Mouse (Mus musculus): ENCODE measurements around the gene Slc41a2. TPM values are rescaled to one million over a fixed set of nuclear protein-coding genes. Genes with fewer than 3 reads are reported as not detected.

The Slc41a2 gene
- polyA plus RNA-seq, 1 experiment from 2014 or later: 4.8 TPM

DNA sequence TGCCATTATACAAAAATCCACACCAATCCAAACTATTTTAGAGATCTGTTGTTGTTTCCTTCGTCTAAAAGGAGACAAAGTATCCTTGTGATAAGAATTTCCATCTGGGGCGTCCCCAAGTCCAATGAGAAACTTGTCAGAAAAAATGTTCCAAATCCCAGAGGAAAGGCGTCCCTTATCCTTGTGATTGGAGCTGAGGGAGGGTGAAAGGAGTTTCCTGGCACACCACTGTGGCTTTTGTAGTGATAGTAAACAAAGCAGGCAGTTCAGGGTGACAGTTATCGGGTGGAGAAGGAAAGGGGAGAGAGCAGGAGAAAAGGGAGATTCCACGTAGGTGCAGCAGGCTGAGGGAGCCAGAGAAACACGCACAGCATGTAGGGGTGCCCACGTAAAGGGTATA lies 9.8 kb upstream of the Slc41a2 start:
- H3K36me3 ChIP-seq: no peaks in the 10 kb centered on the region
- H3K9ac ChIP-seq: no peak overlapping the region
- no peak overlapping the region for H3K4me2 ChIP-seq
- no peaks in the 10 kb centered on the region for H3K4me1 ChIP-seq (replicated peaks)
- H3K27ac ChIP-seq (replicated peaks): no peak overlapping the region
- H3K4me3 ChIP-seq: no peak overlapping the region
- ATAC-seq (ENCODE audit: low read depth): no peak
- 35% methylated on average over 7 of the region's 7 CpGs for WGBS
- H3K27me3 ChIP-seq: no peaks in the 10 kb centered on the region
- H3K9me3 ChIP-seq: no peaks in the 10 kb centered on the region

DNA sequence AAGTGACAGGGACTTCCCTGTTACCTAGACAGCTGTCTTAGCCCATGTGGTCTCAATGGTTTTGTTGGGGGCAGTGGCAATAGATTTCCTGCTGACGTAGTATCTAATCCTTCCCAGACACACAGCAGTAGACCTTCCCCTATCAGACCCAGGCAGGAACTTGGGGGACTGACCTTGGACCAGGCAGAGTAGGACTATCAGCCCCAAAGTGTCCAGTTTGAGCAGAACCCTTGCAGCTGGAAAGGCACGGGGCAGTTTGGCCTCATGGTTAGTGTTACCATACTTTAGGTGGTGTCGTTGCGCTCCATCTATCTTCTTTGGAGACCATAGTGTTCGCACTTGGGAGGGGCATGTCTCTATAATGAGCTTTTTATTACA lies 8.7 kb upstream of the Slc41a2 start:
- 78% methylated on average over 5 of the region's 5 CpGs for WGBS
- H3K36me3 ChIP-seq: no peaks in the 10 kb centered on the region
- H3K9me3 ChIP-seq: no peaks in the 10 kb centered on the region
- H3K27me3 ChIP-seq: no peaks in the 10 kb centered on the region
- no peak overlapping the region for H3K4me2 ChIP-seq
- no peak for ATAC-seq (ENCODE audit: low read depth)
- H3K27ac ChIP-seq (replicated peaks): no peak overlapping the region
- no peaks in the 10 kb centered on the region for H3K4me1 ChIP-seq (replicated peaks)
- no peak overlapping the region for H3K9ac ChIP-seq
- no peak overlapping the region for H3K4me3 ChIP-seq

DNA sequence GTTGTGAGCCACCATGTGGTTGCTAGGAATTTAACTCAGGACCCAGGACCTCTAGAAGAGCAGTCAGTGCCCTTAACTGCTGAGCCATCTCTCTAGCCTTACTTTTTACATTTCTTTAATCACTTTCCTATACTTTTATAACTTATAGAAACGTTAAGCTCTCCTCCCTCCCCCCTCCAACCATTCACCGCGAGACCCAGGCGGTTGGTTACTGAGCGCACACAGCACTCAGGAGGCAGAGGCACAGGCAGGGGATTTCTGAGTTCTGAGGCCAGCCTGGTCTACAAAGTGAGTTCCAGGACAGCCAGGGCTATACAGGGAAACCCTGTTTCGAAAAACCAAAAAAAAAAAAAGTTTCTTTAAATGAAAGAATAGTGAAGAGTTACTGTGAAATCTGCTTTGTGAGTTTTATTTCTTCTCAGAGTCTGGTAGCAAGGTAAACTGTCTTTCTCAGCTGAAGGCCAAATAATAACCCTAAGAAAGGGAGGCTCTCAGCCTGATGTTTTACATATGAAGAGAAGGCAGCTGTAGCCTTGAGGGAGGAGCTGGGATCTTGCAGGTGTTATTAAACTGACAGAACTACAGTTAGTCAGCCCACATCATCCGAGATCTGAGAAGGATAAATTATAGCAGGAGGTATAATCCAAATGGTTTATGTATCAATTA lies 8.1 kb upstream of the Slc41a2 start:
- WGBS: 31% methylated on average over 7 of the region's 7 CpGs
- H3K27ac ChIP-seq (replicated peaks): no peak overlapping the region
- no peaks in the 10 kb centered on the region for H3K36me3 ChIP-seq
- no peak overlapping the region for H3K9ac ChIP-seq
- ATAC-seq (ENCODE audit: low read depth): no peak
- no peaks in the 10 kb centered on the region for H3K9me3 ChIP-seq
- H3K4me3 ChIP-seq: no peak overlapping the region
- H3K4me1 ChIP-seq (replicated peaks): no peaks in the 10 kb centered on the region
- H3K27me3 ChIP-seq: no peaks in the 10 kb centered on the region
- no peak overlapping the region for H3K4me2 ChIP-seq

DNA sequence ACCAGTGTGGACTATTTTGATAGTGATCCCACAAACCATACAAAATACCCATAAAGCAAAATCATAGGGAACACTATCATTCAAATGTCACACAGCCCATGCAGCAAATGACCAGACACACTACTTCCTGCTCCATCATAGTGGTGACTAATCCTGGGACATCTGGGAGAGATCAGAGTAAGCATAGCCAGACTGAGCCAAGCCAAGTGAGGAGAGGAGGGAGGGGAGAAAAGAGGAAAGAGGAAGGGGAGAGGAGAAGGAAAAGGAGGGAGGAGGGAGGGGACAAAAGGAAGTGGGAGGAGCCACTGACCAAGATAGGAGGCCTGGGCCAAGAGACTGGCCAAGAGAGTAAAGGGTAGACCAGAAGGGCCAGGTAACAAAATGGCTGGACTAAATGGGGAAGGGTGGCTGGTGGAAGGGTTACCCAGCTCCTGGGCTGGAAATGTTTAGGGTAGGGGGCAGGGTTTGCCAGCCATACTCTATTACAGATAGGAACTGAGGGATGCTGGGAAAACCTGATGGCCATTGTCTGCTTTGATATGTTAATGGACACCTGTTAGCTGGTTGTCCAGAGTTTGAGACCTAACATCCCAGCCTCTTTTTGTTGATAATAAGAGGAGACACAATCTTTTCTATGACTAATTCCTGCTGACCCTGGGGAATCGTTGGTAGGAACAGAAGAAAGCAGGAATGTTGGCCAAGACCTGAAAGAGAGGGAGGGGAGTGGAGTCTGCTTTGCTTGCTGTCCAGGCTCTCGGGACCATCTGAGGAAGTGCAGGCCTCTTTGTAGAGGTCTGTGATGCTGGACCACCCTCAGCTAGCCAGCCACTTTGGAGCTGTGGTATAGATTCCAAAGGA lies 6.4 kb upstream of the Slc41a2 start:
- ATAC-seq (ENCODE audit: low read depth): no peak
- no peak overlapping the region for H3K4me3 ChIP-seq
- H3K4me2 ChIP-seq: no peak overlapping the region
- no peaks in the 10 kb centered on the region for H3K4me1 ChIP-seq (replicated peaks)
- no peak overlapping the region for H3K27ac ChIP-seq (replicated peaks)
- no peaks in the 10 kb centered on the region for H3K36me3 ChIP-seq
- no peaks in the 10 kb centered on the region for H3K9me3 ChIP-seq
- H3K27me3 ChIP-seq: peaks cover 7% of the 10 kb centered on the region; the same call in 1 of the 2 replicates
- WGBS: 58% methylated on average over 2 of the region's 2 CpGs
- no peak overlapping the region for H3K9ac ChIP-seq

DNA sequence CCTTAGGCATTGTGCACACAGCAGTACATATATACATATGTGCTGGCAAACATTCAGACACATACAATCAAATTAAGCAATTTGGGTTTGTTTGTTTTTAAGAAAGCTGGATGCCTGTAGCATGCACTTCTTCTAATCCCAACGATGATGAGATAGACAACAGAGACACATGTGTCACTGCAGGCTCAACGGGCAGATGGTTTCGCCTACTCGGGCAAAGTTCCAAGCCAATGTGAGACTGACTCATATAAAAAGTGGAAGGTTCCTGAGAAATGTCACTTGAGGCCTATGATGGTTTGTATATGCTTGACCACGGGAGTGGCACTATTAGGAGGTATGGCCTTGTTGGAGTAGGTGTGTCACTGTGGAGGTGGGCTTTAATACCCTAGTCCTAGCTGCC lies 5.5 kb upstream of the Slc41a2 start:
- no peak overlapping the region for H3K9ac ChIP-seq
- WGBS: 89% methylated on average over 5 of the region's 5 CpGs
- no peak overlapping the region for H3K4me2 ChIP-seq

DNA sequence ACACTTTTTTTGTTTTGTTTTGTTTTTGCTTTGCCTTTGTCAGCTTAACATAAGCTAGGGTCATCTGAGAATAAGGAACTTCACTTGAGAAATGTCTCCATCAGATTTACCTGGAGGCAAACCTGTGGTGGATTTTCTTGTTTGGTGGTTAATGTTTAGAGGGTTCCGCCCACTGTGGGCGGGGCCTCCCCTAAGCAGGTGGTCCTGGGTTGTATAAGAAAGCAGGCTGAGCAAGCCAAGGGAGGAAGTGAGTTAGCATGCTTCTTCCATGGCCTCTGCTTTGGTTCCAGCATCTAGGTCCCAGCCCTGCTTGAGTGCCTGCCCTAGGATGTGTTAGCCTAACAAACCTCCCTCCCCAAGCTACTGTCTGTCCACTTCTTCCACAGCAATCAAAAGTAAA lies 3.5 kb upstream of the Slc41a2 start:
- Histone ChIP-seq H3K36me3 (no peaks in the 10 kb centered on the region), H3K27ac (replicated peaks) (no peak overlapping the region), H3K4me3 (no peak overlapping the region), H3K4me1 (replicated peaks) (peaks cover 6% of the 10 kb centered on the region; the same call in 1 of the 2 replicates), H3K9me3 (no peaks in the 10 kb centered on the region), H3K9ac (no peak overlapping the region), H3K27me3 (peaks cover 19% of the 10 kb centered on the region), H3K4me2 (no peak overlapping the region)
- 38% methylated on average over 2 of the region's 2 CpGs for WGBS
- ATAC-seq (ENCODE audit: low read depth): no peak

More for the DNA sequence above, 5.5 kb upstream of the Slc41a2 start:
- no peaks in the 10 kb centered on the region for H3K36me3 ChIP-seq
- H3K27me3 ChIP-seq: peaks cover 12% of the 10 kb centered on the region
- no peak overlapping the region for H3K27ac ChIP-seq (replicated peaks)
- no peak overlapping the region for H3K4me3 ChIP-seq
- no peaks in the 10 kb centered on the region for H3K9me3 ChIP-seq
- ATAC-seq (ENCODE audit: low read depth): no peak
- no peaks in the 10 kb centered on the region for H3K4me1 ChIP-seq (replicated peaks)

DNA sequence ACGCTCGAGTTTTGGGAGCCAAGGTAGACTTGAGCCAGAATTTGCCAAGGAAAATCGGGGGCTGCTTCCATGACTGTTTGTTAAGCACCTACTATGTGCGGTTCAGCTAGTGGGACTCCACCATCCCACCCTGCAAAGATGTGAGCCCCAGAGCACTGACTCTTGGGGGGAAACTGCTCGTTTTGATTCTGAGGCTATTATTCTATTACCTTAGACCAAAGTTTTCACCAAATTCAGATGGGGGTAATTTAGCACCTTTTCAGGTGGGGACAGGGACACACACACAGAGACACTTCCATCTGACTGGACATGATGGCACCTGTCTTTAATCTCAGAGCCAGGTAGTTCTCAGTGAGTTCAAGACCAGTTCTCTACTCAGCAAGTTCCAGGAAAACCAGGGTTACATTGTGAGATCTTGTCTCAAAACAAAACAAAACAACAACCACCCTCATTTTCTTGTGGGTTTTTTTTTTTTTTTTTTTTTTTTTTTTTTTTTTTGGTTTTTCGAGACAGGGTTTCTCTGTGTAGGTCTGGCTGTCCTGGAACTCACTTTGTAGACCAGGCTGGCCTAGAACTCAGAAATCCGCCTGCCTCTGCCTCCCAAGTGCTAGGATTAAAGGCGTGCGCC lies 403 bp upstream of the Slc41a2 start:
- peak overlapping the region; percentile 86 for H3K9ac ChIP-seq
- peak; percentile 20 for ATAC-seq (ENCODE audit: low read depth)
- H3K4me1 ChIP-seq (replicated peaks): peaks cover 8% of the 10 kb centered on the region; the same call in 1 of the 2 replicates
- peak overlapping the region; percentile 81 for H3K27ac ChIP-seq (replicated peaks)
- 47% methylated on average over 8 of the region's 9 CpGs for WGBS
- H3K36me3 ChIP-seq: no peaks in the 10 kb centered on the region
- H3K4me3 ChIP-seq: peak overlapping the region; percentile 73
- no peaks in the 10 kb centered on the region for H3K9me3 ChIP-seq
- H3K4me2 ChIP-seq: peak overlapping the region; percentile 87
- peaks cover 43% of the 10 kb centered on the region for H3K27me3 ChIP-seq

DNA sequence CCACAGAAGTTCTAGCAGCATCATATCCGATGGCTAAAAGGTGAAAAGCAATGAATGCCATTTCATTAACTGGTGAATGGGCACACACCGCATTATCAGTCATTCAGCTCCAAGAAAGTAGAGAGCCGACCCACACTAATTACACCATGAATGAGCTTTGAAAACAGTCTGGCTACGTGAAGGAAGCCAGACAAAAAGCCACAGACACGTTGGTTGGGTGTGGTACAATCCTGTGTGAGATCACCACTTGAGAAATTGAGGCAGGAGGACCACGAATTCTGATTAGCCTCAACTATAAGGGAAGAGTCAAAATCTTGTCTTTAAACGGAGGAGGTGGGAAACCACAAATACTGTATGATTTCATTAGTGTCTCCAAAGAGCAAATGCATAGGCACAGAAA lies 1.3 kb downstream of the Slc41a2 start:
- Histone ChIP-seq H3K36me3 (no peaks in the 10 kb centered on the region), H3K9ac (no peak overlapping the region), H3K4me3 (peak overlapping the region; percentile 73), H3K27ac (replicated peaks) (no peak overlapping the region), H3K27me3 (peaks cover 43% of the 10 kb centered on the region), H3K4me2 (peak overlapping the region; percentile 87), H3K9me3 (no peaks in the 10 kb centered on the region), H3K4me1 (replicated peaks) (peaks cover 8% of the 10 kb centered on the region; the same call in 1 of the 2 replicates)
- 25% methylated on average over 7 of the region's 7 CpGs for WGBS
- ATAC-seq (ENCODE audit: low read depth): no peak

DNA sequence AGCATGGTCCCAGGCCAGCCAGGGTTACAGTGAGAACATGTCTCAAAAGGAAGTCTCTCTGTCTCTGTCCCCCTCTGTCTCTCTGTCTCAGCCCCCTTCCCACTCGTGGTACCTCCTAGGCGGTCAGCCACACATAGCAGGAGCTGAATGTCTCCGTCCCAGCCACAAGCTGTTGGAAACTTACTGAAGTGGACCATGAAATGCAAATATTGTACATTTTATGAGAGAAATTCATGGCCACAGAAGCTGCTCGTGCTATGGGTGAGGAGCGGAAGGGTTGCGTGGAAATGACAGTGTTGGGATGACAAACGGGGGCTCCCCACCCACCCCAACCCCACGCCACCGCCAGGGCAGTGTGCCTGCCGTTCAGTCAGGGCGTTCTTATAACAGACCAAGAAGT lies 5.1 kb downstream of the Slc41a2 start:
- H3K4me1 ChIP-seq (replicated peaks): peaks cover 8% of the 10 kb centered on the region; the same call in 1 of the 2 replicates
- no peak overlapping the region for H3K27ac ChIP-seq (replicated peaks)
- H3K4me2 ChIP-seq: no peak overlapping the region
- H3K9me3 ChIP-seq: no peaks in the 10 kb centered on the region
- WGBS: 87% methylated on average over 11 of the region's 11 CpGs
- peaks cover 27% of the 10 kb centered on the region for H3K27me3 ChIP-seq
- ATAC-seq (ENCODE audit: low read depth): no peak
- H3K36me3 ChIP-seq: no peaks in the 10 kb centered on the region
- H3K4me3 ChIP-seq: no peak overlapping the region
- no peak overlapping the region for H3K9ac ChIP-seq

DNA sequence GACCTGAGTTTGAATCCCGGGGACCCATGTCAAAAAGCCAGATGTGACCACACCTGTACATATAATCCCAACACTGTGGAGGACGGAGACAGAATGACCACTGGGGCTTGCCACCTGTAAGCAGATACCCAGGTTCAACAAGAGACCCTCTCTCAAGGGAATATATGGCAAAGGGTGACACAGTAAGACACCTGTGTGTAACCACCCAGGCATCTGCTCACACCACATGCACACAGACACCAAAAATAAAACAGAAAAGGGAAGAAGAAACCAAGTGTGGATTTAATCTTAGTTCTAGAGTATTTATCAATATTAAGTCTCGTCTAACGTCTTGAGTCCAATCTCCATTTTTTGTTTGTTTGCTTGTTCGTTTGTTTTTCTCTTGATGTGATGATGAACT lies 5.9 kb downstream of the Slc41a2 start:
- ATAC-seq (ENCODE audit: low read depth): no peak
- no peak overlapping the region for H3K4me2 ChIP-seq
- 93% methylated on average over 5 of the region's 5 CpGs for WGBS

DNA sequence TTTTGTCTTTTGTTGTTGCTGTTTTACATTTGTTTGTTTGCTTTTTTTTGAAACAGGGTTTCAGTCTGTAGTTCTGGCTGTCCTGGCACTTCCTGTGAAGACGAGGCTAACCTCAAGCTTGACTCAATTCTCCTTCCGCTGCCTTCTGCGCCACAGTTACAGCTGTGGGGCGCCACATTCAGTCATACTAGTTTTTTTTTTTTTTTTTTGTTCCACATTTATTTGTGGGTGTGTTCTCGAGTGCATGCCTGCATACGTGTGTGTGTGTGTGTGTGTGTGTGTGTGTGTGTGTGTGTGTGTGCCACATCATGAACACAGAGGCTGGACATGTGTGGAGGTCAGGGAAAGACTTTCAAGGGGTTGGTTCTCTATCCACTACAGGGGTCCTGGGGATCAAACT lies 7.3 kb downstream of the Slc41a2 start:
- WGBS: 89% methylated on average over 6 of the region's 6 CpGs
- Histone ChIP-seq H3K4me1 (replicated peaks) (no peaks in the 10 kb centered on the region), H3K9ac (no peak overlapping the region), H3K36me3 (no peaks in the 10 kb centered on the region), H3K4me2 (no peak overlapping the region), H3K9me3 (no peaks in the 10 kb centered on the region), H3K4me3 (no peak overlapping the region), H3K27ac (replicated peaks) (no peak overlapping the region), H3K27me3 (peaks cover 15% of the 10 kb centered on the region)
- no peak for ATAC-seq (ENCODE audit: low read depth)

More for the DNA sequence above, 5.9 kb downstream of the Slc41a2 start:
- Histone ChIP-seq H3K36me3 (no peaks in the 10 kb centered on the region), H3K4me3 (no peak overlapping the region), H3K9me3 (no peaks in the 10 kb centered on the region), H3K4me1 (replicated peaks) (peaks cover 5% of the 10 kb centered on the region; the same call in 1 of the 2 replicates), H3K9ac (no peak overlapping the region), H3K27ac (replicated peaks) (no peak overlapping the region), H3K27me3 (peaks cover 27% of the 10 kb centered on the region)

DNA sequence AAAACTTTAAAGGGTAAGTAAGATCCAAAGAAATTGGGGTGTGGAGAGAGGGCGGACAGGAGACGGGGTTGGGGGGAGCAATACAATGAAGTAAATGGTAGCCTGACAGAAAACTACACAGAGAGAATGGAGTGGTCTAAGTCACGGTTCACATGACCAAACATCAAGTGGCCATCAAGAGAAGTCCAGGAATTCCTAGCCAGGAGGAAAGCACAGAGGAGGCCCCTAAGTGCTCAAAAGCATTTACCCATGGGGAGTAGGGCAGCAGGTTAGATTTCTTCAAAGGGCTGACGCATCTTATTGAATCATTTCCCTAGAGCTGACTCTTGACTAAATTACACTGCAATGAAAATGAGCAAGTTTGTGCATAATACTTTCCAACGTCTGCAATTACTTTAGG lies 8.9 kb downstream of the Slc41a2 start:
- Histone ChIP-seq H3K27me3 (no peaks in the 10 kb centered on the region), H3K4me1 (replicated peaks) (no peaks in the 10 kb centered on the region)

More for the DNA sequence above, 8.9 kb downstream of the Slc41a2 start:
- Histone ChIP-seq H3K4me2 (no peak overlapping the region), H3K36me3 (no peaks in the 10 kb centered on the region), H3K27ac (replicated peaks) (no peak overlapping the region), H3K9me3 (no peaks in the 10 kb centered on the region), H3K4me3 (no peak overlapping the region), H3K9ac (no peak overlapping the region)
- ATAC-seq (ENCODE audit: low read depth): no peak
- WGBS: 75% methylated on average over 5 of the region's 5 CpGs
